8 mouse cellular contexts compared by ENCODE assay signal in genomic region chr5:146940219-146940618, GRCm38 (mm10). TPM values are rescaled to one million over a fixed set of nuclear protein-coding genes. Genes with fewer than 3 reads are reported as not detected.
DNase-seq lines count a peak whose midpoint lies in the region; ATAC-seq and TF ChIP-seq lines count a peak whose summit lies in the region.

No protein-coding gene starts in this region.

- no peak overlapping the region for H3K9ac ChIP-seq in stomach, postnatal 0 days (ENCODE audit: low read length)

- TF ChIP-seq CTCF in stomach, postnatal 0 days (IDR thresholded peaks at IDR 0.05; ENCODE audit: low read depth), result peak; percentile 89

- H3K27ac ChIP-seq in stomach, postnatal 0 days (replicated peaks), result no peak overlapping the region

- intact Hi-C loops in left cerebral cortex, postnatal 25 days (cut with DNase I), result loop anchor here (2.0 kb wide), 2 partner anchors 287 to 353 kb away; no protein-coding TSS in a partner anchor

- DNase-seq in adrenal gland, postnatal 14 days, result peak; percentile 29
- DNase-seq in adrenal gland, adult 18-20 months (ENCODE audit: low spot score in 2 of 2), result no peak
- peak; percentile 40 to 41 for DNase-seq in left cerebral cortex, postnatal 25 days (ENCODE audit: low spot score in 2 of 2)
- DNase-seq in left cerebral cortex, adult 9 months (ENCODE audit: low spot score in 2 of 2), result no peak
- DNase-seq in adipocyte (ENCODE audit: low spot score), result peak; percentile 78
- DNase-seq in induced T-regulatory cell, adult 2 months (ENCODE audit: low read depth), result peak; percentile 74
- DNase-seq in stomach, postnatal 0 days (ENCODE audit: low spot score), result no peak
- DNase-seq in spleen, adult 18-20 months, result no peak

- TF ChIP-seq EP300 in stomach, postnatal 0 days (optimal IDR thresholded peaks at IDR 0.05), result no peak

- H3K27me3 ChIP-seq in stomach, postnatal 0 days (ENCODE audit: control insufficient read depth, insufficient read depth, low read length), result no peaks in the 10 kb centered on the region

- H3K4me1 ChIP-seq in stomach, postnatal 0 days (replicated peaks; ENCODE audit: control insufficient read depth, insufficient read depth), result no peaks in the 10 kb centered on the region

- no peaks in the 10 kb centered on the region for H3K36me3 ChIP-seq in stomach, postnatal 0 days (ENCODE audit: control insufficient read depth, insufficient read depth, low read length)

- no peak overlapping the region for H3K4me3 ChIP-seq in stomach, postnatal 0 days (ENCODE audit: low read depth, low read length)

- H3K9me3 ChIP-seq in stomach, postnatal 0 days (ENCODE audit: control insufficient read depth, low read length), result no peaks in the 10 kb centered on the region

- WGBS in stomach, postnatal 0 days, result 24% methylated on average over 7 of the region's 7 CpGs

- ATAC-seq in stomach, postnatal 0 days (ENCODE audit: low FRiP score, low TSS enrichment), result no peak

- no peak overlapping the region for H3K4me2 ChIP-seq in stomach, postnatal 0 days (replicated peaks; ENCODE audit: low read depth)

RNA-seq across cellular contexts. Expression of gene Gtf3a, which starts 8.2 kb away (rescaled TPM):
- total RNA-seq in adrenal gland, postnatal 14 days (2021), result 32.3 and 34.8 TPM in 2 replicates
- total RNA-seq in adrenal gland, adult 18-20 months (2021), result 10 to 100 TPM; 21.6 to 30.5 TPM
- 10 to 100 TPM; 25.3 to 25.4 TPM for total RNA-seq in left cerebral cortex, postnatal 25 days (2021)
- polyA plus RNA-seq in stomach, postnatal 0 days (2015; fragmentation: Nextera tagmentation; extraction: Ambion mirVana), result 67.9 and 70.4 TPM in 2 replicates

RNA-seq across cellular contexts. Expression of gene Mtif3, which starts 23.4 kb away (rescaled TPM):
- total RNA-seq in adrenal gland, postnatal 14 days (2021), result 28.5 and 31.7 TPM in 2 replicates
- total RNA-seq in adrenal gland, adult 18-20 months (2021), result 10 to 100 TPM; 23.5 to 31.9 TPM
- total RNA-seq in left cerebral cortex, postnatal 25 days (2021), result 10 to 100 TPM; 20.6 to 20.8 TPM
- polyA plus RNA-seq in stomach, postnatal 0 days (2015; fragmentation: Nextera tagmentation; extraction: Ambion mirVana), result 21.0 and 25.0 TPM in 2 replicates

Comparison
In these comparisons a context has a peak if more than half of its experiments do, and no peak if none do; other contexts are left out.
1. DNase-seq: peak in adrenal gland, postnatal 14 days (single experiment), left cerebral cortex, postnatal 25 days (2 of 2), adipocyte (single experiment) and induced T-regulatory cell, adult 2 months (single experiment); none in adrenal gland, adult 18-20 months (0 of 2), left cerebral cortex, adult 9 months (0 of 2), stomach, postnatal 0 days (single experiment) and spleen, adult 18-20 months (0 of 2).